Mouse (Mus musculus) bone marrow macrophage, adult 2 months (primary cell): Measurements from ENCODE around the gene Vcl.

ENCODE experiments used
- CTCF ChIP-seq: IDR thresholded peaks from 2 replicates; pipeline ENCODE4 v1.5.1; 2012; ENCODE audit warnings: low read depth, mild to moderate bottlenecking, low read length, moderate library complexity
- POLR2A ChIP-seq: IDR thresholded peaks from 2 replicates; pipeline ENCODE4 v1.6.1; 2012; ENCODE audit warnings: mild to moderate bottlenecking, low read depth, low read length, borderline replicate concordance

DNA sequence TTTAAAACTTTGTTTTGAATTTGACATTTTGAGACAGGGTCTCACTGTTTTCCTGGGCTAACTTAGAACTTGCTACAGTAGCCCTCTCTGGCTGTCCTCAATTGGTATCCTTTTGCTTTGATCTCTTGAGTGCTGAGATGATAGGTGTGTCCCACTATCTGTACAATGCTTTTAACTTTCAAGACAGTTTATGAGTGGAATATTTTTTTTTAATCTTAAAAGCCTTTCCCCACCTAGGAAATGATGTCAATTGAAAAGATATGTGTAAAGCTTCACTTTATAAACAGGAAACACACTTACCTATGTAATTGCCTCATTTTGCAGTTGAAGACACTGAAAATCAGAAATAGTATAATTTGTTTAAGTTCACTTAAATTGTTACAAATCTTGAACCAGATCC lies 149.3 kb downstream of the Vcl start:
- TF ChIP-seq CTCF (no peak), POLR2A (no peak)
